Mouse (Mus musculus) heart, embryonic 11.5 days (tissue): Measurements from ENCODE around the gene Sp110. TPM values are rescaled to one million over a fixed set of nuclear protein-coding genes. Genes with fewer than 3 reads are reported as not detected.
"Not testable (repeated sequence)": the region's sequence is repeated elsewhere in the genome, so short reads cannot be mapped to it uniquely, and the experiment has no call there.

Experiments used
- ATAC-seq: fragments of 200-750 bp; cut with Nextera tagmentation; replicated peaks from 2 replicates; pipeline ENCODE4 v1.8.0; 2017; ENCODE audit warnings: moderate library complexity; ENCODE audit not compliant: insufficient number of reproducible peaks, low FRiP score, low TSS enrichment
- H3K27ac ChIP-seq: fragments of 300-500 bp; sonication (generic); 2 replicates; pipeline ENCODE4 v1.5.1; 2014; ENCODE audit warnings: mild to moderate bottlenecking, low read depth, low read length
- H3K27me3 ChIP-seq: fragments of 300-500 bp; sonication (generic); 2 replicates; pipeline ENCODE4 v1.6.1; 2014; ENCODE audit warnings: mild to moderate bottlenecking, low read length, mixed read lengths; ENCODE audit not compliant: control insufficient read depth, insufficient read depth
- H3K36me3 ChIP-seq: fragments of 300-500 bp; sonication (generic); 2 replicates; pipeline ENCODE4 v1.6.1; 2014; ENCODE audit warnings: mild to moderate bottlenecking, low read length, moderate library complexity, mixed read lengths; ENCODE audit not compliant: control insufficient read depth, insufficient read depth
- H3K4me1 ChIP-seq: fragments of 300-500 bp; sonication (generic); 2 replicates; pipeline ENCODE4 v1.6.1; 2014; ENCODE audit warnings: low read length; ENCODE audit not compliant: control insufficient read depth, insufficient read depth
- H3K4me2 ChIP-seq: fragments of 300-500 bp; sonication (generic); 2 replicates; pipeline ENCODE4 v1.6.1; 2014; ENCODE audit warnings: mild to moderate bottlenecking, moderate library complexity
- H3K4me3 ChIP-seq: fragments of 300-500 bp; sonication (generic); 2 replicates; pipeline ENCODE4 v1.5.1; 2014; ENCODE audit warnings: low read depth, low read length
- H3K9ac ChIP-seq: fragments of 300-500 bp; sonication (generic); 2 replicates; pipeline ENCODE4 v1.6.1; 2014; ENCODE audit warnings: mild to moderate bottlenecking, low read depth, low read length, moderate library complexity
- H3K9me3 ChIP-seq: fragments of 300-500 bp; sonication (generic); replicated peaks from 2 replicates; pipeline ENCODE4 v1.6.1; 2016; ENCODE audit warnings: low read length; ENCODE audit not compliant: control insufficient read depth
- WGBS: fragments of 180-500 bp; shearing (Covaris S2); extraction: QIAGEN DNeasy Blood & Tissue Kit; methylation state at CpG from one replicate; pipeline ENCODE4 v1.1.7; 2014; ENCODE audit not compliant: insufficient replicate concordance; 5-methylcytosine and 5-hydroxymethylcytosine counted together
- polyA plus RNA-seq: library from polyadenylated mRNA; unstranded; fragments of >200 nt; fragmentation: Nextera tagmentation; extraction: Ambion mirVana; gene quantifications from 2 replicates; pipeline ENCODE4 v1.2.1, GENCODE M21; 2014

Gene Sp110
- polyA plus RNA-seq, 1 experiment from 2014 or later: 1.4 TPM

DNA sequence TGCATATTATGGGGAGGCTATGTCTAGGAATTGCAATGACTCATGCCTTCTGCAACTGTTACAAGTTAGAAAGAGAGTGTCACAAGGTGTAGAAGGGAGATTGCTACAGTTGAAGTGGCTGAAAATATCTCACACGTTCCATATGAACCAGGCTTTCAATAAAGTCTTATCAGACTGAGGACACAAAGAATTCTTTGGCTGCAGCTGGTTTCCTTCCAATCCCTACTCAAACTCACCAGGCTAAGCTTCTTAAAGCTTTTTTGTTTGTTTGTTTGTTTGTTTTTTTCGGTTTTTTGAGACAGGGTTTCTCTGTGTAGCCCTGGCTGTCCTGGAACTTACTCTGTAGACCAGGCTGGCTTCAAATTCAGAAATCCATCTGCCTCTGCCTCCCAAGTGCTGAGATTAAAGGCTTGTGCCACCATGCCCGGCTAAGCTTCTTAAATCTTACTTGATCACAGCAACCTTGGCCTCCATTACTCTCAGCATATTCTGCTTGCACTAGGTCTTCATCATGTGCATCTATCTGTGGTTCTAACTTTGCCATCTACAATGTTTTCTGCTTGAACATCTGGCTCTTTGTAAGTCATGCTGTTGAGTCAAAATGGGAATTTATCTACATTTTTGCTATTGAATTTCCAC, 20.1 kb downstream of the Sp110 start:
- not testable (repeated sequence) for H3K4me1 ChIP-seq, H3K4me3 ChIP-seq, H3K27ac ChIP-seq, ATAC-seq, H3K9me3 ChIP-seq, H3K27me3 ChIP-seq, H3K36me3 ChIP-seq, H3K4me2 ChIP-seq, H3K9ac ChIP-seq
- WGBS: 41% methylated on average over 3 of the region's 3 CpGs

DNA sequence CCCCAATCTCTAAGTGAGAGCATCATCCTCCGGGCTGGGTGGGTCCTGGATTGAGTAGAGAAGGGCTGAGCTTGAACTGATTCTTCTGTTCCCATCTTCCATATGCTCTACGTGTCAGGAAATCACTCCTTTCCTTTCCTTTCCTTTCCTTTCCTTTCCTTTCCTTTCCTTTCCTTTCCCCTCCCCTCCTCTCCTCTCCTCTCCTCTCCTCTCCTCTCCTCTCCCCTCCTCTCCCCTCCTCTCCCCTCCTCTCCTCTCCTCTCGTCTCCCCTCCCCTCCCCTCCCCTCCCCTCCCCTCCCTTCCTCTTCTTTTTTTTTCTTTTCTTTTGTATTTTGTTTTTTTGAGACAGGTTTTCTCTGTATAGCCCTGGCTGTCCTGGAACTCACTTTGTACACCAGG, 23.2 kb downstream of the Sp110 start, which contains the start of gene G530012D18Rik:
Gene G530012D18Rik, plus strand, starts transcription at position 301 of the 400 bp plus-strand sequence.
- not testable (repeated sequence) for H3K4me3 ChIP-seq, H3K4me2 ChIP-seq, H3K27me3 ChIP-seq, H3K36me3 ChIP-seq, H3K9me3 ChIP-seq, ATAC-seq, H3K9ac ChIP-seq, H3K4me1 ChIP-seq, H3K27ac ChIP-seq
- WGBS: 67% methylated on average over 1 of the region's 3 CpGs

DNA sequence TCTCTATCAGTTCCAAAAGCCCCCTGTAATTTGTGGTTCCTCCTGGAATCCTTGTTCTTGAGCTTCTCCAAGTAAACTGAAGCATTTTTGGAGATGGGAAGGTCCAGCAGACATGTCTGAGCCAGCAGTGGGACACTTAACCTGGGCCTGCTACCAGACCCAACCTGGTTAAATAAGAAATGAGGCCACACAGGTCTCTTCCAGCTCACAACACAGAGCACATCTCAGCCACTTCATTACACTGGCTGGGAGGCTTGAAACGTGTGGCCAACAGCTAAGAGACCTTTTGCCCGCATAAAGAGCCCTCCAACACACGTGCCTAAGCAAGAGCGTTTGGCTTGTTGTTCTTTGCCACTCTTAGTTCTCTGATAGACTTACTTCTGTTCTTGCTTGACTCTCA, 25.1 kb downstream of the Sp110 start:
- not testable (repeated sequence) for ATAC-seq, H3K9me3 ChIP-seq, H3K27ac ChIP-seq, H3K4me1 ChIP-seq, H3K27me3 ChIP-seq, H3K36me3 ChIP-seq, H3K4me3 ChIP-seq, H3K4me2 ChIP-seq, H3K9ac ChIP-seq
- 63% methylated on average over 4 of the region's 4 CpGs for WGBS

DNA sequence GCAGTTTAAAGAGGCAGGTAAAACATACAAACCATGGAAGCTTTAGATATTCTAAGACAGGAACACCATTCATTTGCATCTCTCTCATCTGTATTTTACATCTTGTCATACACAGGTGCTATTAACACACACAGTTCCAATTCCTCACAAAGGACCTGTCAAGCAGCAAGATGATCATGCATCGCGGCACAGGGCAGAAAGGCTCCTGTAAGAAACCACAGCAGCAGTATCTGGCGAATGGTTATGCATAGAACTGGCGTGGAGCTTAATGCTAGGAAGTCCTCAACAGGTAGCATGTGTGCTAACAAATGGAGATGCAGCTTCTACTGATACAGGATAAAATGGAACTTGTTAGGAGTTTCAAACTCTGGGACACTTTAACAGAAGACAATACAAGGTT, 43.4 kb downstream of the Sp110 start:
- not testable (repeated sequence) for H3K4me1 ChIP-seq, H3K9ac ChIP-seq, H3K4me2 ChIP-seq, H3K27me3 ChIP-seq, H3K27ac ChIP-seq, ATAC-seq, H3K4me3 ChIP-seq, H3K9me3 ChIP-seq, H3K36me3 ChIP-seq
- 79% methylated on average over 4 of the region's 4 CpGs for WGBS

DNA sequence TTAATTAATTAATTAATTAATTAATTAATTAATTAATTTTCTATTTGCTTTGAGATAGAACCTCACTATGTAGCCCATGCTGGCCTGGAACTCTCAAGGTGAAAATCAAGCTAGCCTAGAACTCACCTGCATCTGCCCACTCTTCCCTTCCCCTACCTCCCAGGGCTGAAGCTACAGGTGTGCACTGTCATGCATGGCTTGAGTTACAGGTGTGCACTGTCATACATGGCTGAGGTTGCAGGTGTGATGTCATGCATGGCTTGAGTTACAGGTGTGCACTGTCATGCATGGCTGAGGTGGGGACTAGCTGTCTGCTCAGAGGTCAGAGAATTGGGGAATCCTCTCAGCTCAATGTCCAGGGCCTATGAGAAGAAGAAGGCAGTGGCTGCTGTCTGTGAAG, 52.2 kb downstream of the Sp110 start:
- ATAC-seq, H3K9ac ChIP-seq, H3K36me3 ChIP-seq, H3K4me1 ChIP-seq, H3K4me3 ChIP-seq, H3K4me2 ChIP-seq, H3K27ac ChIP-seq, H3K27me3 ChIP-seq, H3K9me3 ChIP-seq: not testable (repeated sequence)

DNA sequence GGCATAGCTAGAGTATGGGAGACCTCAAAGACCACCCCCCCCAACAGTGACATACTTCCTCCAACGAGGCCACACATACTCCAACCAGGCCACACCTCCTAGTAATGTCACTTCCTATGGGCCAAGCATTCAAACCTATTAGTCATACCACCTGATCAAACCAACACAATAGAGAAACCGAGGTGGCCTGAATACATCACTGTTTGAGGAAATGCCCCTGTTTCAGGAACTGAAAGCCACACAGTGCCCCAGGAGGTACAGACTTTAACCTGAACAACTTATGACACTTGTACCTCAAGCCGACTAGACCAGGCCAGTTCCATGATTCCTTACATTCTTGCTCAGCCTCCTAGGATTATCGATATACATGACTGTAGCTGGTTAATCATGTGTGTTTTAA, 54.8 kb downstream of the Sp110 start:
- H3K9me3 ChIP-seq, H3K36me3 ChIP-seq, H3K4me1 ChIP-seq, H3K9ac ChIP-seq, H3K27me3 ChIP-seq, H3K27ac ChIP-seq, ATAC-seq, H3K4me2 ChIP-seq, H3K4me3 ChIP-seq: not testable (repeated sequence)
- WGBS: 70% methylated on average over 3 of the region's 4 CpGs

DNA sequence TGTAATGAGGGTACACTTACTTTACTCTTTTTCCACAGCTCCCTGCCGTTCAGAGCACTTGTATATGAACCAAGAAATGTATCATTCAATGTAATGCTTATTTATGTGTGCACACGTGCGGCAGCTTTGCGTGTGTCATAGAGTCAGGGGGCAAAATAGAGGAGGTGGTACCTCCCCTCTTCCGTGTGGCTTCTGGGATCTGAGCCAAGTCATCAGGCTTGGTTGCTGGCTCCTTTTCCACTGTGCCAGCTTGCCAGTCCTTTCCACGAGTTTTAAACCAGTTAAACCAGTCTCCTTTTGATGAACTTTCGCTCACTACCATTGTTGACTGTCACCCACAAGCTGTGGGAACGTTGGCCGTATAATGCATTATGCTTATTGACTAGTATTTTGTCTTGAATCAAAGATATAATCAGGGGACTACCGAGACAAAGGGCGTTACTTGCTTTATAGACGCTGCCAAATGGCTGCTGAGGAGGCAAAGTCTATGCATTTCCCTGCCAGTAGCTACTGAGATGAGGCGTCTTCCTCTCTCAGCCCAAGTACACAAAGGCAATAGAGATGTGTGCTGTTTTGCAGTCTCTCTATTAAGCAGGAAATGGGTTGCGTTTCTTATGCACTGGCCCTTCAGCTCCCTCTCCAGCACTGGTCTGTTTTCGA, 70.0 kb downstream of the Sp110 start:
- not testable (repeated sequence) for H3K4me3 ChIP-seq, H3K9me3 ChIP-seq, H3K27me3 ChIP-seq, H3K27ac ChIP-seq, H3K36me3 ChIP-seq, H3K4me2 ChIP-seq, H3K4me1 ChIP-seq, H3K9ac ChIP-seq, ATAC-seq
- 76% methylated on average over 13 of the region's 15 CpGs for WGBS
